ENCODE assay signal across 10 mouse cellular contexts in genomic region chr5:142841372-142842136, GRCm38 (mm10). TPM values are rescaled to one million over a fixed set of nuclear protein-coding genes. Genes with fewer than 3 reads are reported as not detected.
DNase-seq lines count a peak whose midpoint lies in the region; ATAC-seq lines count a peak whose summit lies in the region.
"Had no signal": no experiment of that assay in that cellular context is flagged by ENCODE, and none has a peak within 500 bp of the region (broad histone marks: within the 10 kb centered on the region; RNA-seq: fewer than 3 reads in every experiment).

No protein-coding gene starts in this region.

- no peak overlapping the region for H3K4me3 ChIP-seq in kidney, embryonic 15.5 days (replicated peaks)
- no peak overlapping the region for H3K4me3 ChIP-seq in heart, embryonic 15.5 days
- H3K4me3 ChIP-seq: liver, embryonic 15.5 days had no signal

- WGBS in kidney, embryonic 15.5 days: 66% methylated on average over 8 of the region's 8 CpGs
- WGBS in heart, embryonic 15.5 days: 64% methylated on average over 8 of the region's 8 CpGs

- DNase-seq in kidney, adult 18-20 months: no peak
- DNase-seq in adrenal gland, postnatal 36 days: peak; percentile 55 to 61
- peak; percentile 60 for DNase-seq in lung, postnatal 10 days
- DNase-seq in layer of hippocampus, adult 9-10 months (ENCODE audit: low spot score): no peak
- no peak for DNase-seq in right cerebral cortex, postnatal 36 days (ENCODE audit: low spot score in 2 of 2)
- DNase-seq in urinary bladder, adult 2 months (ENCODE audit: low spot score): no peak
- DNase-seq: cerebellum, adult 11 months had no signal

- no peak for ATAC-seq in kidney, embryonic 15.5 days (replicated peaks; ENCODE audit: low FRiP score)
- ATAC-seq in heart, embryonic 15.5 days (replicated peaks; ENCODE audit: insufficient number of reproducible peaks, insufficient read depth, low FRiP score, low read depth): no peak; the same call in 1 of the 2 replicates

- no peaks in the 10 kb centered on the region for H3K27me3 ChIP-seq in kidney, embryonic 15.5 days
- H3K27me3 ChIP-seq in heart, embryonic 15.5 days: no peaks in the 10 kb centered on the region
- H3K27me3 ChIP-seq: liver, embryonic 15.5 days had no signal

- H3K36me3 ChIP-seq in kidney, embryonic 15.5 days: no peaks in the 10 kb centered on the region
- no peaks in the 10 kb centered on the region for H3K36me3 ChIP-seq in heart, embryonic 15.5 days
- H3K36me3 ChIP-seq: liver, embryonic 15.5 days had no signal

- H3K9ac ChIP-seq in kidney, embryonic 15.5 days: no peak overlapping the region
- no peak overlapping the region for H3K9ac ChIP-seq in heart, embryonic 15.5 days
- H3K9ac ChIP-seq: liver, embryonic 15.5 days had no signal

- H3K4me1 ChIP-seq in kidney, embryonic 15.5 days: peaks cover 15% of the 10 kb centered on the region
- H3K4me1 ChIP-seq in heart, embryonic 15.5 days (replicated peaks): peaks cover 14% of the 10 kb centered on the region
- H3K4me1 ChIP-seq: liver, embryonic 15.5 days had no signal

- no peaks in the 10 kb centered on the region for H3K9me3 ChIP-seq in kidney, embryonic 15.5 days (replicated peaks)
- H3K9me3 ChIP-seq in heart, embryonic 15.5 days (replicated peaks): no peaks in the 10 kb centered on the region
- H3K9me3 ChIP-seq: liver, embryonic 15.5 days had no signal

- no peak overlapping the region for H3K4me2 ChIP-seq in kidney, embryonic 15.5 days
- H3K4me2 ChIP-seq in heart, embryonic 15.5 days: no peak overlapping the region
- H3K4me2 ChIP-seq: liver, embryonic 15.5 days had no signal

- peak overlapping the region; percentile 10; the same call in 1 of the 2 replicates for H3K27ac ChIP-seq in kidney, embryonic 15.5 days
- peak overlapping the region; percentile 25 for H3K27ac ChIP-seq in heart, embryonic 15.5 days
- H3K27ac ChIP-seq: liver, embryonic 15.5 days had no signal

RNA-seq across cellular contexts. Expression of gene Tnrc18, which starts 24.1 kb away (rescaled TPM):
- polyA plus RNA-seq in kidney, embryonic 15.5 days (2015; fragmentation: Nextera tagmentation; extraction: Ambion mirVana): 21.6 and 28.1 TPM in 2 replicates
- total RNA-seq in adrenal gland, postnatal 36 days (2021): 10 to 100 TPM; 79.8 to 81.9 TPM
- polyA plus RNA-seq in heart, embryonic 15.5 days (2015; fragmentation: Nextera tagmentation; extraction: Ambion mirVana): 17.1 and 24.2 TPM in 2 replicates
- 21.4 and 49.1 TPM in 2 replicates for polyA plus RNA-seq in urinary bladder, adult 2 months (2012; rRNA removed)

RNA-seq across cellular contexts. Expression of gene Fbxl18, which starts 53.7 kb away (rescaled TPM):
- 16.7 and 17.8 TPM in 2 replicates for polyA plus RNA-seq in kidney, embryonic 15.5 days (2015; fragmentation: Nextera tagmentation; extraction: Ambion mirVana)
- total RNA-seq in adrenal gland, postnatal 36 days (2021): 10 to 100 TPM; 10.8 to 13.9 TPM
- 7.7 and 9.9 TPM in 2 replicates for polyA plus RNA-seq in heart, embryonic 15.5 days (2015; fragmentation: Nextera tagmentation; extraction: Ambion mirVana)
- 7.0 and 8.4 TPM in 2 replicates for polyA plus RNA-seq in urinary bladder, adult 2 months (2012; rRNA removed)

Comparison
In these comparisons a context has a peak if more than half of its experiments do, and no peak if none do; other contexts are left out.
1. DNase-seq: peak in adrenal gland, postnatal 36 days (2 of 2) and lung, postnatal 10 days (single experiment); none in kidney, adult 18-20 months (single experiment), layer of hippocampus, adult 9-10 months (single experiment), right cerebral cortex, postnatal 36 days (0 of 2) and urinary bladder, adult 2 months (single experiment).